Mouse (Mus musculus): Measurements from ENCODE around the gene Dvl1. TPM values are rescaled to one million over a fixed set of nuclear protein-coding genes. Genes with fewer than 3 reads are reported as not detected.

The Dvl1 gene
- polyA plus RNA-seq, 1 experiment from 2014 or later: 2.8 TPM

DNA sequence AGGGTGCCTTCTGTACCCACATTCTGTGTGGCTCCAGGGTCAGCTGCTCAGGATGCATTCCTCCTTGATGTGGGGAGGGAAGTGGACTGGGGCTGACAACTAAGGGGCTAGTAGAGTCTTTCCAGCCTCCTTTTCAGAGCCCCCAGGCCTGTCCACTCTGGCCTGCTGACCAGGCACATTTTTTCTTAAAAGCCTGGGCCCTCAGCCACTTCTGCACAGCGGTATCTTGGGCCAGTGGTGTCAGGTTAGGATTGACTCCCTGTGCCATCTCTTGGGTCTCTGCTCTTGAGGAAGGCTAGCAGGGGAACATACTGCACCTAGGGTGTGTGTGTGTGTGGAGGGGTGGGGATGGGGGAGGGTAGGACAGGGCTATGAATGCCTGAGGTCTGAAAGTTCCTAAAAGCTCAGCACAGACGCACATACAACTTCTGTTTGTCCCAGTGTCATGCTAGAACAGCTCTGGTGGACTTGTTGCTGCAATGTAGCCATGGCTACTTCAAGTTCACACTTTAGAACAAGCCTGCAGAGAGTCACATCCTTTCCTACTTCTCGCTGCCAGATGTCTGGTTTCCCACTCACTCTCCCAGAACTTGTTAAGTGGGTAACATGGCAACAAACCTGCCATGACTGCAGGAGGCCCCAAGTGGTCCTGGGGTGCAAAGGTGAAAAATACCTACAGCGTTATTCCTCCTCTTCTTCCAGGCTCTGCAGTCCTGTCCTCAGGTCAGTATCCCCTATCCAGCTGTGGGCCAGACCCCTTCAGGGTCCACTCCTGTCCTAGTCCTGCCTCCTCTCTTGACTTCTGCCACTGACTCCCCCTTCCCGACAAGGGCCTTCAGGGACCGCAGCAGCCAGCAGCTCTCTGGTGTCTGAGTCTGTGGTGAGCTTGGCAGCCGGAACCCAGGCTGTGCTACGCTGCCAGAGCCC, 6.9 kb upstream of the Dvl1 start:
- Histone ChIP-seq H3K36me3 (peaks cover 32% of the 10 kb centered on the region), H3K27ac (replicated peaks) (peak overlapping the region; percentile 87), H3K27me3 (replicated peaks) (peaks cover 5% of the 10 kb centered on the region; the same call in 1 of the 2 replicates), H3K9ac (peak overlapping the region; percentile 83), H3K9me3 (no peaks in the 10 kb centered on the region), H3K4me1 (peaks cover 49% of the 10 kb centered on the region), H3K4me3 (peak overlapping the region; percentile 60), H3K4me2 (peak overlapping the region; percentile 86)
- ATAC-seq (ENCODE audit: extremely low read depth, insufficient number of reproducible peaks, low FRiP score, low TSS enrichment): no peak
- WGBS: 11% methylated on average over 8 of the region's 8 CpGs

DNA sequence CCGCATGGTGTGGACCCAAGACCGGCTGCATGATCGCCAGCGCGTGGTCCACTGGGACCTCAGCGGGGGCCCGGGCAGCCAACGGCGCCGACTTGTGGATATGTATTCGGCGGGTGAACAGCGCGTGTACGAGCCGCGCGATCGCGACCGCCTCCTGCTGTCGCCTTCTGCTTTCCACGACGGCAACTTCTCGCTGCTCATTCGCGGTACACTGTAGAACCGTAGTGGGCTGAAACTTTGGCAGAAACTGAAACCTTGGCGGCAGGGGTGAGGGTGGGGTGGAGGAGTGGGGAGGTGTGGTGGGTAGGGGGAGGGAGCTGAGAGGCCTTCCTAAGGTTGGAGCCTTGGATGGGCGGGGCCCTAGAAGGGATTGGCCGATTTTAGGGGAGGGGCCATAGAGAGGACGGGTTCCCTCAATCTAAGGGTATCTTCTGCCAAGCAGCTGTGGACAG, 6.2 kb upstream of the Dvl1 start:
- H3K27me3 ChIP-seq (replicated peaks): peaks cover 5% of the 10 kb centered on the region; the same call in 1 of the 2 replicates

DNA sequence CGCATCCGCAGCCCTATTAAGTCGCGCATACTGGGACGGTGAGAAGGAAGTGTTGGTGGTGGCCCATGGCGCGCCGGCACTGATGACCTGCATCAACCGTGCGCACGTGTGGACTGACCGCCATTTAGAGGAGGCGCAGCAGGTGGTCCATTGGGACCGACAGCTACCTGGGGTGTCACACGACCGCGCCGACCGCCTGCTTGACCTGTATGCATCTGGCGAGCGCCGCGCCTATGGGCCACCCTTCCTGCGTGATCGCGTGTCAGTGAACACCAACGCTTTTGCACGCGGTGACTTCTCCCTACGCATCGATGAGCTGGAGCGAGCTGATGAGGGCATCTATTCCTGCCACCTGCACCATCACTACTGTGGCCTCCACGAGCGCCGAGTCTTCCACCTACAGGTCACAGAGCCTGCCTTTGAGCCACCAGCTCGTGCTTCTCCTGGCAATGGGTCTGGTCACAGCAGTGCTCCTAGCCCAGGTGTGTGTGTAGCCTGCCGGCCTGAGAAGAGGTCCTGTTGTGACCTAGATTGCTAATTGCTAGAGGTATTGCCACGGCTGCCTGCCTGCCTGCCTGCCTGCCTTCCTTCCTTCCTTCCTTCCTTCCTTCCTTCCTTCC, 5.4 kb upstream of the Dvl1 start:
- H3K4me2 ChIP-seq: peak overlapping the region; percentile 86
- H3K9ac ChIP-seq: peak overlapping the region; percentile 83
- WGBS: 47% methylated on average over 38 of the region's 38 CpGs
- ATAC-seq (ENCODE audit: extremely low read depth, insufficient number of reproducible peaks, low FRiP score, low TSS enrichment): no peak
- peaks cover 30% of the 10 kb centered on the region for H3K36me3 ChIP-seq
- H3K4me3 ChIP-seq: peak overlapping the region; percentile 60
- H3K9me3 ChIP-seq: no peaks in the 10 kb centered on the region
- H3K27ac ChIP-seq (replicated peaks): no peak overlapping the region
- peaks cover 54% of the 10 kb centered on the region for H3K4me1 ChIP-seq
- H3K27me3 ChIP-seq (replicated peaks): peaks cover 5% of the 10 kb centered on the region; the same call in 1 of the 2 replicates

More for the DNA sequence above, 6.2 kb upstream of the Dvl1 start:
- Histone ChIP-seq H3K9me3 (no peaks in the 10 kb centered on the region), H3K9ac (peak overlapping the region; percentile 83), H3K27ac (replicated peaks) (no peak overlapping the region; the same call in 1 of the 2 replicates), H3K36me3 (peaks cover 32% of the 10 kb centered on the region), H3K4me3 (peak overlapping the region; percentile 60), H3K4me1 (peaks cover 49% of the 10 kb centered on the region), H3K4me2 (peak overlapping the region; percentile 86)
- under 1% methylated on average over 32 of the region's 32 CpGs for WGBS
- ATAC-seq (ENCODE audit: extremely low read depth, insufficient number of reproducible peaks, low FRiP score, low TSS enrichment): 0 out of 2 replicates have a peak, but pooled peaks have one; percentile 9

DNA sequence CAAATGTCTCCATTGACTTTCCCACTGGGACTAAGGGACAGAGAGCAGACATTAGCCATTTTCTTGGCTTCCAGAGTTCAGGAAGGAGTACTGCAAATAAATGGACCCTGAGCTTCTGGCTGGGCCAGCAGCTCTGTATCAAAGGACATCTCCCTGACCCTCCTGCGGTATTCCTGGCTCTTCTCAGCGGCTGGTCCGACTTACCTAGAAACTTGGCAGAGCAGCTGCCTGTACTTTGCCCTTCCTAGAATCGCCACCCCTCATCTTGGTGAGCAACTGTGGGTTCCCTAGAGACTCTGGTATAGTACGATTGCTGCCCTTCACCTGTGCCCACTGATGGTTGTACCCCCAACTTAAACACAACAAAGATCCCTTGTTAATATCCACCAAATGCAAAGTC, 4.0 kb upstream of the Dvl1 start:
- Histone ChIP-seq H3K9ac (no peak overlapping the region), H3K4me1 (peaks cover 49% of the 10 kb centered on the region), H3K36me3 (peaks cover 29% of the 10 kb centered on the region), H3K4me2 (no peak overlapping the region), H3K4me3 (no peak overlapping the region), H3K27me3 (replicated peaks) (peaks cover 5% of the 10 kb centered on the region; the same call in 1 of the 2 replicates), H3K27ac (replicated peaks) (no peak overlapping the region), H3K9me3 (no peaks in the 10 kb centered on the region)
- ATAC-seq (ENCODE audit: extremely low read depth, insufficient number of reproducible peaks, low FRiP score, low TSS enrichment): no peak
- WGBS: 84% methylated on average over 5 of the region's 5 CpGs

DNA sequence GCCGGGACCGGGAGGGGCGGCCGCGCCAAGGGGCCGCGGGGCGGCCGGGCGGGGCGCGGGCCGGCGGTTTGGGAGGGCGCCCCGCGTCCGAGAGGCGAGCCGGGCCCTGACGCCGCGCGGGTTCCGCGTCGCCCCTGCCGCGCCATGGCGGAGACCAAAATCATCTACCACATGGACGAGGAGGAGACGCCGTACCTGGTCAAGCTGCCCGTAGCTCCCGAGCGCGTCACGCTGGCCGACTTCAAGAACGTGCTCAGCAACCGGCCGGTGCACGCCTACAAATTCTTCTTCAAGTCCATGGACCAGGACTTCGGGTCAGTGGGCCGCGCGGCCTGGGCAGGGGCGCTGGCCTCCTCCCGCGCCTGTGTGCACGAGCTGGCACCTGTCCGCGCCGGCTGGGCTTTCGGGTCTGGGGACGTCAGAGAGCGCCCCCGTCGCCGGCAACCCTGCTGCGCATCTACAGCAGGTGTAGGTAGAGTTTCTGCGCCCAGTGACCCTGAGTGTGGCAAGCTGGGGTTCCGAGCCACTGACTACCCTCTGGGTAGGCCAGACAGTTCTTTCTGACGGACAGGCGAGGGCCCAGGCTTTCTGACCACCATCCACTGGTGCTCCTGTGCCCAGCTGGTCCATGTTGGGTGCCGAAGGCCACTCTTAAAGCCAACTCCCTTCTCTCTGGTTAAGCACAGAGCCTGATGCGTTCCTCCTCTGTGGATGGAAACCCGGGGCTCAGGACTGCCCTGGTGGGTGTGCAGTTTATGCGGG, 570 bp downstream of the Dvl1 start:
- WGBS: 2% methylated on average over 56 of the region's 69 CpGs
- Histone ChIP-seq H3K36me3 (peaks cover 16% of the 10 kb centered on the region), H3K9ac (peak overlapping the region; percentile 97), H3K27ac (replicated peaks) (peak overlapping the region; percentile 70), H3K9me3 (no peaks in the 10 kb centered on the region), H3K4me3 (peak overlapping the region; percentile 92), H3K4me2 (peak overlapping the region; percentile 98), H3K27me3 (replicated peaks) (no peaks in the 10 kb centered on the region), H3K4me1 (peaks cover 35% of the 10 kb centered on the region)
- ATAC-seq (ENCODE audit: extremely low read depth, insufficient number of reproducible peaks, low FRiP score, low TSS enrichment): peak; percentile 6; the same call in 1 of the 2 replicates

DNA sequence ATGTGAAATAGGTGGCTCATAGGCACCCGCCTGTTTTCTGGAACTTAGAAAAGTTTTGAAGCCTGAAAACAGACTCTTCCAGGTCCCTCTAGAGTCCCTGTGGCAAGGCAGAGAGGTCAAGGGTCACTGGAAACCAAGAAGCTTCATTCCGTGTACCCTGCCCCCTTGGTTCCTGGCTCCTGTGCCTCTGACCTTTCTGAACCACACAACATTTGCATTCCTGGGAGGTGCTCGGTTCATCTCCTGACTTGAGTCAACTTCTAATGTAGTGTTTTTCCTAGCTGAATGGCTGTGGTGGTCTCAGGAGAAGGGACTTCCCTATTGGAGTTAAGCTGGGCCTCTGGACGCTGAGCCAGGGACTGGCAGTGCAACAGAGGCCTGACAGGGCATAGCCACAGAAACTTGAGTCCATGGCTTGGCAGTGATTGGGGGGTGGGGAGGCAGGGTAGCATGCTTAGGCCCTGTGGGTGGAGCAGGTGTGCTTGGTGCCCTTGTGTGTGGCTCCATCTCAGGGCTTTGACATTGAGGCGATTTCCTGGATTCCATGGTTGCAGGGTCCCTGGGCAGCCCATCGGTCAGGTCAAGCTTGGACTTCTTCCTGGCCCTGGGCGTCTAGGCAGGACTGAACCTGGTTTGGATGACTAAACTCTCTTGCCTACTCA, 1.4 kb downstream of the Dvl1 start:
- Histone ChIP-seq H3K4me3 (peak overlapping the region; percentile 92), H3K4me1 (peaks cover 35% of the 10 kb centered on the region), H3K36me3 (peaks cover 12% of the 10 kb centered on the region), H3K27me3 (replicated peaks) (no peaks in the 10 kb centered on the region), H3K9me3 (no peaks in the 10 kb centered on the region), H3K9ac (peak overlapping the region; percentile 97), H3K27ac (replicated peaks) (no peak overlapping the region), H3K4me2 (peak overlapping the region; percentile 98)
- 62% methylated on average over 7 of the region's 7 CpGs for WGBS
- no peak for ATAC-seq (ENCODE audit: extremely low read depth, insufficient number of reproducible peaks, low FRiP score, low TSS enrichment)

DNA sequence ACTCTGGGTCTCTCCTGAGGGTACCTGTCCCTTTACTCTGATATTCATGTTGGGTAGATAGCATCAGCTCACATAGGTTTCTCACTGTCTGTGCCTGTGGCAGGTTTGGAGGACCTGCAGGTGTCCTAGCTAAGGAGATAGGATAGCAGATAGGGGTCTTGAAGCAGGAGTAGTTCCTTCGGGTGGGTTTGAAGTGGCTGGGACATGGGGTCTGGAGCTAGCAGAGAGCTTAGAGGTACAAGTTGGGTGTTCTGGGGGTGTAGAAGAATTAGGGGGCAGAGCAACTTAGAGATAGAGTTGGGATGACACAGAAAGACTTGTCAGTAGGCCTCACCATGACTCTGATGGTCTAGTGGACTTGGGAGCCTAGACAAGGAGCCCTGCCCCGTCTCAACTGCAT, 2.2 kb downstream of the Dvl1 start:
- H3K9ac ChIP-seq: peak overlapping the region; percentile 19; the same call in 1 of the 2 replicates
- H3K4me3 ChIP-seq: no peak overlapping the region
- no peaks in the 10 kb centered on the region for H3K27me3 ChIP-seq (replicated peaks)
- no peak for ATAC-seq (ENCODE audit: extremely low read depth, insufficient number of reproducible peaks, low FRiP score, low TSS enrichment)
- H3K36me3 ChIP-seq: peaks cover 14% of the 10 kb centered on the region
- no peaks in the 10 kb centered on the region for H3K9me3 ChIP-seq
- no peak overlapping the region for H3K4me2 ChIP-seq
- WGBS: 81% methylated on average over 2 of the region's 2 CpGs
- H3K4me1 ChIP-seq: peaks cover 35% of the 10 kb centered on the region
- H3K27ac ChIP-seq (replicated peaks): no peak overlapping the region

DNA sequence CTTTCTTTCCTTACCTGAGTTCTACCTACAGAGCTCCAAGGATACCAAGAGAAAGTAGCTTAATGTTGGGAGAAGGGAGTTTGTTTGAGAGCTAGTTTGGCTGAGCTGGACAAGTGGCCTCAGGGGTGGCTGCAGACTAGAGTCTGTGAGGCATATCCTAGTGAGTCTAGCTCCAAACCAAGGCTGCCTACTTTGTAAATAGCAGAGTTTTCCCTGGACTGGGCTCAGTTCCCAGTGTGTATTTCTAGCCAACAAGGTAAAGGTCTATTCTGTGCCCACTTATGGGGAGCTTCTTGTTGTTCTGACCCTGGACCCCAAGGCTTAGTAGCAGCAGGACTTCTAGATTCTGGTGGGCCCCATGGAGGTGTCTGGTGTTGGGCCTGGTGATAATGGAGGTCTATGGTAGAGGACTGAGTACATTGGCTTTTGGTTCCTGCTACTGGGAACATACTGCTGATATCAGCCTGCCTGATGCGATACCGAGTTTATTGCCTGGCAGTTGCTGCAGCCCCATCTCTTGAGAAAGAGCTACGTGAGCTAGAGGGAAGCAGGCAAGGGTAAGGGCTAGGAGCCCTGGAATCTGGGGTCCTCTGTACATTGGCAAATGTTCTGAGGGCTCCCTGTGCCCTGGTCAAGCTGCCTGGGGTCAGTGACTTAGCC, 2.7 kb downstream of the Dvl1 start:
- WGBS: 85% methylated on average over 3 of the region's 3 CpGs
- no peak overlapping the region for H3K4me2 ChIP-seq
- H3K36me3 ChIP-seq: peaks cover 17% of the 10 kb centered on the region
- no peaks in the 10 kb centered on the region for H3K9me3 ChIP-seq
- no peak overlapping the region for H3K9ac ChIP-seq
- H3K27me3 ChIP-seq (replicated peaks): no peaks in the 10 kb centered on the region
- H3K4me1 ChIP-seq: peaks cover 35% of the 10 kb centered on the region
- no peak for ATAC-seq (ENCODE audit: extremely low read depth, insufficient number of reproducible peaks, low FRiP score, low TSS enrichment)
- no peak overlapping the region for H3K27ac ChIP-seq (replicated peaks)
- no peak overlapping the region for H3K4me3 ChIP-seq

DNA sequence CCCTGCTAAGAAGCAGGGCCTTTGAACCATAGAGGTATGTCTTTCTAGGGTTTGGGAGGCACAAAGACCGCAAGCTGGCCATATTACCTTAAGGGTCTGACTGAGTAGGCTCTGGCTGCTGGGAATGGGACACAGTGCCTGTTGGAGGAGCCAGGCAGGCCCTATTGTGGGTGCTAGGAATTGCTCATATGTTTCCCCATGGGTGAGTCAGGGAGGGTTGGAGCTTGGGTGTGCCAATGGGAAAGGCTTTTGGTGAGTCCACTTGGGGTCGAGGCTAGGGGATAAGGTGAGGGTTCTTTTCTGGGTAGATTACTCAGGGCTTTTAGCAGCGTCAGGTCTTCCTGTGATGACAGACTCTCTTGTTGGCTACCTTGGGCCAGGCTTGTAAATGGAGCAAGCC, 4.2 kb downstream of the Dvl1 start:
- peaks cover 34% of the 10 kb centered on the region for H3K4me1 ChIP-seq
- H3K27me3 ChIP-seq (replicated peaks): no peaks in the 10 kb centered on the region
- peaks cover 31% of the 10 kb centered on the region for H3K36me3 ChIP-seq
- no peak overlapping the region for H3K9ac ChIP-seq
- H3K4me2 ChIP-seq: no peak overlapping the region
- no peaks in the 10 kb centered on the region for H3K9me3 ChIP-seq
- 86% methylated on average over 3 of the region's 3 CpGs for WGBS
- no peak for ATAC-seq (ENCODE audit: extremely low read depth, insufficient number of reproducible peaks, low FRiP score, low TSS enrichment)
- H3K4me3 ChIP-seq: no peak overlapping the region
- no peak overlapping the region for H3K27ac ChIP-seq (replicated peaks)

DNA sequence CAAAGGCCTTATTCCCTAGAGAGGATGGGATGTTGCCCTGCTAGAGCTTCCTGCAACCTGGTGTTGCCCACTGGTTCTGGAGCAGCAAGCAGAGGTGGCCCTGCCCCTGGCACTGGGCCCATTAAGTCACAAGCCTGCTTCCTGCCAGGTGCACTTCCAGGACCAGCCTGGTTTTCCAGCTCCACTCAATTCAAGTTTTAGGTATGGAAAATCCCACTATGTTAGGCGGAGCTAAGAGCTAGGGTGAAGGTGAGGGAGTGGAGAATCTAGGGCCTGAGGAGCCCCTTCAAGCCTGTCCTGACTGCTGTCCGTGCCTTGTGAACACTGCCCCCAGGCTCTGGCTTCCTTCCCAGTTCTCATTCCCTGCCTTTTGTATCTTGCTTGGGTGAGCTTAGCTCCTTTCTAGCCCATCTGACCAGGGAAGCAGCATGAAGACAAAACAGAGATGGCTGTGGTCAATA, 4.8 kb downstream of the Dvl1 start:
- peaks cover 38% of the 10 kb centered on the region for H3K36me3 ChIP-seq
- no peaks in the 10 kb centered on the region for H3K9me3 ChIP-seq
- no peak overlapping the region for H3K4me2 ChIP-seq
- 72% methylated on average over 2 of the region's 2 CpGs for WGBS
- no peaks in the 10 kb centered on the region for H3K27me3 ChIP-seq (replicated peaks)
- H3K27ac ChIP-seq (replicated peaks): no peak overlapping the region
- no peak overlapping the region for H3K4me3 ChIP-seq
- no peak overlapping the region for H3K9ac ChIP-seq
- H3K4me1 ChIP-seq: peaks cover 28% of the 10 kb centered on the region
- ATAC-seq (ENCODE audit: extremely low read depth, insufficient number of reproducible peaks, low FRiP score, low TSS enrichment): no peak

All from heart, embryonic 13.5 days (tissue).